ENCODE assay signal across 9 mouse cellular contexts in genomic region chr16:72663351-72664232, GRCm38 (mm10).
DNase-seq lines count a peak whose midpoint lies in the region; ATAC-seq and TF ChIP-seq lines count a peak whose summit lies in the region.
"Had no signal": no experiment of that assay in that cellular context is flagged by ENCODE, and none has a peak within 500 bp of the region (broad histone marks: within the 10 kb centered on the region; RNA-seq: fewer than 3 reads in every experiment).

No protein-coding gene starts in this region.

- H3K4me1 ChIP-seq in ES-Bruce4 (ENCODE audit: control insufficient read depth, insufficient read depth, low read length): no peaks in the 10 kb centered on the region
- peaks cover 26% of the 10 kb centered on the region for H3K4me1 ChIP-seq in hindbrain, embryonic 12.5 days
- peaks cover 7% of the 10 kb centered on the region; the same call in 1 of the 2 replicates for H3K4me1 ChIP-seq in lung, embryonic 16.5 days (replicated peaks; ENCODE audit: control insufficient read depth, insufficient read depth, low read length)

- H3K27me3 ChIP-seq in ES-Bruce4 (ENCODE audit: control insufficient read depth, insufficient read depth, low read length, poor library complexity, severe bottlenecking): peaks cover 1% of the 10 kb centered on the region; the same call in 1 of the 2 replicates
- H3K27me3 ChIP-seq in hindbrain, embryonic 12.5 days: no peaks in the 10 kb centered on the region
- no peaks in the 10 kb centered on the region for H3K27me3 ChIP-seq in lung, embryonic 16.5 days (ENCODE audit: control insufficient read depth, insufficient read depth, low read depth, low read length)

- H3K27ac ChIP-seq in ES-Bruce4 (ENCODE audit: insufficient read depth, low read length): no peak overlapping the region
- peak overlapping the region; percentile 88 for H3K27ac ChIP-seq in hindbrain, embryonic 12.5 days
- H3K27ac ChIP-seq in lung, embryonic 16.5 days (ENCODE audit: low read length): peak overlapping the region; percentile 98

- peak overlapping the region; percentile 68 for H3K4me2 ChIP-seq in hindbrain, embryonic 12.5 days (replicated peaks)
- peak overlapping the region; percentile 57 for H3K4me2 ChIP-seq in lung, embryonic 16.5 days (ENCODE audit: low read depth, low read length)

- peak overlapping the region; percentile 98 for H3K4me3 ChIP-seq in ES-Bruce4 (ENCODE audit: low read depth, low read length)
- peak overlapping the region; percentile 66 for H3K4me3 ChIP-seq in hindbrain, embryonic 12.5 days
- H3K4me3 ChIP-seq in lung, embryonic 16.5 days (ENCODE audit: low read length): peak overlapping the region; percentile 84

- no peaks in the 10 kb centered on the region for H3K9me3 ChIP-seq in ES-Bruce4 (replicated peaks; ENCODE audit: control insufficient read depth, insufficient read depth, low read length, poor library complexity, severe bottlenecking)
- H3K9me3 ChIP-seq in hindbrain, embryonic 12.5 days (replicated peaks): no peaks in the 10 kb centered on the region
- no peaks in the 10 kb centered on the region for H3K9me3 ChIP-seq in lung, embryonic 16.5 days (ENCODE audit: control insufficient read depth, low read length)

- WGBS in hindbrain, embryonic 12.5 days: under 1% methylated on average over 49 of the region's 55 CpGs
- WGBS in lung, embryonic 16.5 days: under 1% methylated on average over 55 of the region's 55 CpGs

- TF ChIP-seq CTCF in ES-Bruce4 (IDR thresholded peaks at IDR 0.05; ENCODE audit: low read depth, low read length): peak; percentile 16

- peak overlapping the region; percentile 84 for H3K9ac ChIP-seq in ES-Bruce4 (ENCODE audit: low read depth, poor library complexity, severe bottlenecking)
- peak overlapping the region; percentile 83 for H3K9ac ChIP-seq in hindbrain, embryonic 12.5 days
- peak overlapping the region; percentile 77 for H3K9ac ChIP-seq in lung, embryonic 16.5 days (ENCODE audit: low read length)

- ATAC-seq in hindbrain, embryonic 12.5 days (ENCODE audit: low FRiP score): peak; percentile 86
- peak; percentile 85 for ATAC-seq in lung, embryonic 16.5 days (ENCODE audit: low read depth)

- H3K36me3 ChIP-seq in ES-Bruce4 (ENCODE audit: control insufficient read depth, insufficient read depth, low read length, poor library complexity, severe bottlenecking): no peaks in the 10 kb centered on the region
- no peaks in the 10 kb centered on the region for H3K36me3 ChIP-seq in hindbrain, embryonic 12.5 days
- H3K36me3 ChIP-seq in lung, embryonic 16.5 days (ENCODE audit: control insufficient read depth, insufficient read depth, low read length): no peaks in the 10 kb centered on the region
- H3K36me3 ChIP-seq: G1E had no signal

- TF ChIP-seq EP300 in ES-Bruce4 (IDR thresholded peaks at IDR 0.05; ENCODE audit: insufficient read depth, low read depth, low read length): no peak

- no peak for TF ChIP-seq POLR2A in ES-Bruce4 (IDR thresholded peaks at IDR 0.05; ENCODE audit: insufficient read depth, low read length)

- DNase-seq in cerebellum, postnatal 10 days: peak; percentile 62 to 64
- peak; percentile 23 to 32 for DNase-seq in frontal cortex, postnatal 25 days (ENCODE audit: low spot score in 2 of 2)
- peak; percentile 26 to 49 for DNase-seq in layer of hippocampus, postnatal 14 days (ENCODE audit: low spot score in 2 of 2)
- peak; percentile 64 for DNase-seq in ovary, postnatal 36 days (ENCODE audit: low spot score)
- peak; percentile 19 for DNase-seq in urinary bladder, postnatal 10 days (ENCODE audit: low spot score)
